19 mouse cellular contexts compared by ENCODE assay signal in genomic region chr9:66912304-66912703, GRCm38 (mm10). TPM values are rescaled to one million over a fixed set of nuclear protein-coding genes. Genes with fewer than 3 reads are reported as not detected.
A peak's percentile ranks its signal among the peaks of the same experiment; 100 is the strongest.
DNase-seq lines count a peak whose midpoint lies in the region; ATAC-seq and TF ChIP-seq lines count a peak whose summit lies in the region.
"Had no signal": no experiment of that assay in that cellular context is flagged by ENCODE, and none has a peak within 500 bp of the region (broad histone marks: within the 10 kb centered on the region; RNA-seq: fewer than 3 reads in every experiment).

No protein-coding gene starts in this region.

- no peak for ATAC-seq in hindbrain, embryonic 14.5 days (ENCODE audit: low FRiP score)
- no peak for ATAC-seq in hindbrain, embryonic 16.5 days
- no peak for ATAC-seq in midbrain, postnatal 0 days (ENCODE audit: low FRiP score)
- no peak for ATAC-seq in midbrain, embryonic 15.5 days (replicated peaks)
- ATAC-seq in forebrain, embryonic 16.5 days, result peak; percentile 85

- peaks cover 28% of the 10 kb centered on the region for H3K4me1 ChIP-seq in hindbrain, embryonic 14.5 days (replicated peaks; ENCODE audit: control insufficient read depth, insufficient read depth, low read length)
- H3K4me1 ChIP-seq in hindbrain, embryonic 16.5 days (ENCODE audit: control insufficient read depth, insufficient read depth, low read depth, low read length), result peaks cover 9% of the 10 kb centered on the region
- no peaks in the 10 kb centered on the region for H3K4me1 ChIP-seq in midbrain, postnatal 0 days (ENCODE audit: insufficient read depth, low read length)
- H3K4me1 ChIP-seq in midbrain, embryonic 15.5 days, result peaks cover 16% of the 10 kb centered on the region
- H3K4me1 ChIP-seq in forebrain, embryonic 16.5 days (replicated peaks; ENCODE audit: control insufficient read depth, insufficient read depth, low read length), result peaks cover 36% of the 10 kb centered on the region

- H3K36me3 ChIP-seq in hindbrain, embryonic 14.5 days (replicated peaks; ENCODE audit: control insufficient read depth, insufficient read depth), result peaks cover 5% of the 10 kb centered on the region; the same call in 1 of the 2 replicates
- no peaks in the 10 kb centered on the region for H3K36me3 ChIP-seq in hindbrain, embryonic 16.5 days (ENCODE audit: control insufficient read depth, insufficient read depth, low read length)
- H3K36me3 ChIP-seq in midbrain, postnatal 0 days (ENCODE audit: insufficient read depth, low read length), result no peaks in the 10 kb centered on the region; the same call in 1 of the 2 replicates
- no peaks in the 10 kb centered on the region for H3K36me3 ChIP-seq in midbrain, embryonic 15.5 days (replicated peaks)
- no peaks in the 10 kb centered on the region for H3K36me3 ChIP-seq in forebrain, embryonic 16.5 days (ENCODE audit: control insufficient read depth, insufficient read depth)
- H3K36me3 ChIP-seq: heart, embryonic 12.5 days had no signal

- no peak overlapping the region for H3K9ac ChIP-seq in hindbrain, embryonic 14.5 days
- no peak overlapping the region for H3K9ac ChIP-seq in hindbrain, embryonic 16.5 days (ENCODE audit: low read depth, low read length)
- no peak overlapping the region for H3K9ac ChIP-seq in midbrain, postnatal 0 days (replicated peaks; ENCODE audit: low read length, poor library complexity, severe bottlenecking)
- H3K9ac ChIP-seq in midbrain, embryonic 15.5 days, result no peak overlapping the region
- H3K9ac ChIP-seq in forebrain, embryonic 16.5 days (replicated peaks; ENCODE audit: low read depth, low read length), result no peak overlapping the region
- H3K9ac ChIP-seq: heart, embryonic 12.5 days had no signal

- peak overlapping the region; percentile 76 for H3K27ac ChIP-seq in hindbrain, embryonic 14.5 days
- H3K27ac ChIP-seq in hindbrain, embryonic 16.5 days (ENCODE audit: low read depth, low read length), result no peak overlapping the region
- no peak overlapping the region for H3K27ac ChIP-seq in midbrain, postnatal 0 days (ENCODE audit: low read depth, low read length)
- no peak overlapping the region; the same call in 1 of the 2 replicates for H3K27ac ChIP-seq in midbrain, embryonic 15.5 days
- H3K27ac ChIP-seq in forebrain, embryonic 16.5 days (ENCODE audit: low read length), result peak overlapping the region; percentile 83
- H3K27ac ChIP-seq: stomach, postnatal 0 days had no signal

- H3K4me2 ChIP-seq in hindbrain, embryonic 14.5 days (replicated peaks), result no peak overlapping the region
- no peak overlapping the region for H3K4me2 ChIP-seq in hindbrain, embryonic 16.5 days (ENCODE audit: low read length)
- no peak overlapping the region for H3K4me2 ChIP-seq in midbrain, postnatal 0 days (ENCODE audit: low read depth, low read length, poor library complexity, severe bottlenecking)
- H3K4me2 ChIP-seq in midbrain, embryonic 15.5 days, result no peak overlapping the region
- no peak overlapping the region for H3K4me2 ChIP-seq in forebrain, embryonic 16.5 days (ENCODE audit: low read length)
- H3K4me2 ChIP-seq: heart, embryonic 12.5 days had no signal

- TF ChIP-seq CTCF in midbrain, postnatal 0 days (IDR thresholded peaks at IDR 0.05), result no peak

- no peaks in the 10 kb centered on the region for H3K9me3 ChIP-seq in hindbrain, embryonic 14.5 days (ENCODE audit: control insufficient read depth, low read length)
- H3K9me3 ChIP-seq in hindbrain, embryonic 16.5 days (ENCODE audit: control insufficient read depth, low read length), result no peaks in the 10 kb centered on the region
- no peaks in the 10 kb centered on the region for H3K9me3 ChIP-seq in midbrain, postnatal 0 days (ENCODE audit: low read length)
- no peaks in the 10 kb centered on the region for H3K9me3 ChIP-seq in midbrain, embryonic 15.5 days
- H3K9me3 ChIP-seq in forebrain, embryonic 16.5 days (ENCODE audit: control insufficient read depth, low read length), result no peaks in the 10 kb centered on the region
- H3K9me3 ChIP-seq: heart, embryonic 12.5 days had no signal

- no peak for DNase-seq in hindbrain, embryonic 14.5 days (ENCODE audit: low spot score)
- DNase-seq in midbrain, postnatal 0 days (ENCODE audit: low spot score), result peak; percentile 26
- no peak for DNase-seq in cerebellum, adult 11 months
- DNase-seq in kidney, postnatal 4 days, result no peak
- DNase-seq: adrenal gland, adult 2 months; B cell, adult 2 months; cerebellum, adult 18-20 months; kidney, adult 8-10 months; kidney, postnatal 36 days; layer of hippocampus, postnatal 36 days; left cerebral cortex, postnatal 4 days; lung, adult 2 months; lung, postnatal 4 days; thymus, postnatal 36 days had no signal

- H3K27me3 ChIP-seq in hindbrain, embryonic 14.5 days (ENCODE audit: control insufficient read depth, insufficient read depth, low read length), result no peaks in the 10 kb centered on the region
- no peaks in the 10 kb centered on the region for H3K27me3 ChIP-seq in hindbrain, embryonic 16.5 days (replicated peaks; ENCODE audit: control insufficient read depth, insufficient read depth, low read length)
- no peaks in the 10 kb centered on the region for H3K27me3 ChIP-seq in midbrain, postnatal 0 days (ENCODE audit: insufficient read depth, low read length)
- H3K27me3 ChIP-seq in midbrain, embryonic 15.5 days (replicated peaks), result no peaks in the 10 kb centered on the region
- H3K27me3 ChIP-seq in forebrain, embryonic 16.5 days (replicated peaks; ENCODE audit: control insufficient read depth, insufficient read depth, low read length), result no peaks in the 10 kb centered on the region
- H3K27me3 ChIP-seq: heart, embryonic 12.5 days had no signal

- no peak overlapping the region for H3K4me3 ChIP-seq in hindbrain, embryonic 14.5 days (replicated peaks; ENCODE audit: low read length)
- no peak overlapping the region for H3K4me3 ChIP-seq in hindbrain, embryonic 16.5 days (ENCODE audit: low read length)
- no peak overlapping the region for H3K4me3 ChIP-seq in midbrain, postnatal 0 days (ENCODE audit: low read depth, low read length)
- no peak overlapping the region for H3K4me3 ChIP-seq in midbrain, embryonic 15.5 days
- no peak overlapping the region for H3K4me3 ChIP-seq in forebrain, embryonic 16.5 days (replicated peaks; ENCODE audit: low read length)
- H3K4me3 ChIP-seq: heart, embryonic 12.5 days had no signal

RNA-seq across cellular contexts. Expression of gene Rab8b, which starts 7.2 kb away (rescaled TPM):
- 33.8 and 38.2 TPM in 2 replicates for polyA plus RNA-seq in hindbrain, embryonic 14.5 days (2014; fragmentation: Nextera tagmentation; extraction: Ambion mirVana)
- polyA plus RNA-seq in hindbrain, embryonic 16.5 days (2015; fragmentation: Nextera tagmentation; extraction: Ambion mirVana), result 36.2 and 40.4 TPM in 2 replicates
- 26.0 and 29.6 TPM in 2 replicates for total RNA-seq in midbrain, postnatal 0 days (2014; rRNA removed)
- polyA plus RNA-seq in midbrain, postnatal 0 days (2015; fragmentation: Nextera tagmentation; extraction: Ambion mirVana), result 15.2 and 18.2 TPM in 2 replicates
- polyA plus RNA-seq in midbrain, embryonic 15.5 days (2015; fragmentation: Nextera tagmentation; extraction: Ambion mirVana), result 28.5 and 29.0 TPM in 2 replicates
- 41.2 and 41.5 TPM in 2 replicates for polyA plus RNA-seq in forebrain, embryonic 16.5 days (2015; fragmentation: Nextera tagmentation; extraction: Ambion mirVana)

RNA-seq across cellular contexts. Expression of gene Rps27l, which starts 33.6 kb away (rescaled TPM):
- polyA plus RNA-seq in hindbrain, embryonic 14.5 days (2014; fragmentation: Nextera tagmentation; extraction: Ambion mirVana), result 215 and 261 TPM in 2 replicates
- 204 and 212 TPM in 2 replicates for polyA plus RNA-seq in hindbrain, embryonic 16.5 days (2015; fragmentation: Nextera tagmentation; extraction: Ambion mirVana)
- total RNA-seq in midbrain, postnatal 0 days (2014; rRNA removed), result 45.8 and 51.7 TPM in 2 replicates
- 160 and 168 TPM in 2 replicates for polyA plus RNA-seq in midbrain, postnatal 0 days (2015; fragmentation: Nextera tagmentation; extraction: Ambion mirVana)
- 179 and 197 TPM in 2 replicates for polyA plus RNA-seq in midbrain, embryonic 15.5 days (2015; fragmentation: Nextera tagmentation; extraction: Ambion mirVana)
- 253 and 289 TPM in 2 replicates for polyA plus RNA-seq in forebrain, embryonic 16.5 days (2015; fragmentation: Nextera tagmentation; extraction: Ambion mirVana)

Comparison
In these comparisons a context has a peak if more than half of its experiments do, and no peak if none do; other contexts are left out.
1. H3K27ac ChIP-seq: peak in hindbrain, embryonic 14.5 days (single experiment) and forebrain, embryonic 16.5 days (single experiment); none in hindbrain, embryonic 16.5 days (single experiment), midbrain, postnatal 0 days (single experiment) and midbrain, embryonic 15.5 days (single experiment).